Mouse (Mus musculus) kidney, adult 2 months (tissue): ENCODE measurements around the gene Dppa3.

Source experiments
- CTCF ChIP-seq: fragments of 200-500 bp; conservative IDR thresholded peaks from 2 replicates; pipeline ENCODE4 v1.5.1; 2011; ENCODE audit warnings: low read depth, mild to moderate bottlenecking, control low read depth, low read length, moderate library complexity, mixed read lengths; ENCODE audit not compliant: insufficient read depth, insufficient read length
- POLR2A ChIP-seq: fragments of 200-500 bp; IDR thresholded peaks from one replicate; pipeline ENCODE4 v1.6.1; 2011; ENCODE audit warnings: low read depth, low read length, control low read depth

DNA sequence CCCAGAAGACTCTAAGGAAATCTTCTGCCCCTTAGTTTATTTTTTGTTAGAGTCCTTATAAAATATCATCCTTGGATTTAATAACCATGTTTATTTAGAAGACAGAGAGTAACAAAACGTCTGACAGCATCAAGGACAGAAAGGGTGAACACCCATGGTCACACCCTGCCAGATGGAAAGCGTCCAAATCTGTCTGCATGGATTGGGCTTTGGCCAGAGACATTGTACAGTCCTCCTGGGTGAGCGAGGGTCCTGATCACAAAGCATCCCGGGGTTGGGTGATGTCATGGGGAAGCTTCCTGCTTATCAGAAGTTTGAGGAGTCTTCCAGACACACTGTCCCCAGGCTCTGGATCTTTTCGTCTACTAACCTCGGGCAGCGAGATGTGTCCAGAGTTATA, 39.7 kb downstream of the Dppa3 start:
- TF ChIP-seq CTCF: no peak
- TF ChIP-seq POLR2A: no peak
